Comparison of ENCODE assay signal across 9 mouse cellular contexts in genomic region chr10:78465472-78465871, GRCm38 (mm10). TPM values are rescaled to one million over a fixed set of nuclear protein-coding genes. Genes with fewer than 3 reads are reported as not detected.
A peak's percentile ranks its signal among the peaks of the same experiment; 100 is the strongest.
DNase-seq lines count a peak whose midpoint lies in the region; ATAC-seq and TF ChIP-seq lines count a peak whose summit lies in the region.
"Had no signal": no experiment of that assay in that cellular context is flagged by ENCODE, and none has a peak within 500 bp of the region (broad histone marks: within the 10 kb centered on the region; RNA-seq: fewer than 3 reads in every experiment).

No protein-coding gene starts in this region.

- H3K27ac ChIP-seq in heart, adult 2 months = peak overlapping the region; percentile 36
- peak overlapping the region; percentile 96 for H3K27ac ChIP-seq in MEL (ENCODE audit: control insufficient read depth, low read depth, low read length)
- no peak overlapping the region for H3K27ac ChIP-seq in hindbrain, embryonic 13.5 days
- H3K27ac ChIP-seq in midbrain, embryonic 13.5 days = no peak overlapping the region

- peaks cover 7% of the 10 kb centered on the region for H3K4me1 ChIP-seq in heart, adult 2 months (ENCODE audit: control insufficient read depth, insufficient read depth, low read length)
- H3K4me1 ChIP-seq in MEL (ENCODE audit: control insufficient read depth in 1 of 2, insufficient read depth in 2 of 2, low read length in 2 of 2) = peaks cover 5 to 20% of the 10 kb centered on the region in 2 experiments
- peaks cover 20% of the 10 kb centered on the region for H3K4me1 ChIP-seq in hindbrain, embryonic 13.5 days (replicated peaks)
- H3K4me1 ChIP-seq in midbrain, embryonic 13.5 days (replicated peaks) = peaks cover 17% of the 10 kb centered on the region

- TF ChIP-seq CTCF in heart, adult 2 months (IDR thresholded peaks at IDR 0.05) = no peak
- TF ChIP-seq CTCF in MEL (IDR thresholded peaks at IDR 0.05 in 2 of 3, conservative IDR thresholded peaks at IDR 0.05 in 1 of 3; ENCODE audit: control insufficient read depth in 1 of 3, insufficient read depth in 1 of 3, low read depth in 2 of 3, low read length in 3 of 3, poor library complexity in 1 of 3, severe bottlenecking in 1 of 3) = no peak

- intact Hi-C loops in heart, adult 2 months (cut with DNase I) = no loop called here

- ATAC-seq in hindbrain, embryonic 13.5 days (ENCODE audit: low FRiP score) = no peak
- no peak for ATAC-seq in midbrain, embryonic 13.5 days
- no peak for ATAC-seq in activated CD4-positive, CD25-positive, alpha-beta regulatory T cell, adult 4 months

- no peak for DNase-seq in heart, adult 2 months
- no peak for DNase-seq in heart, postnatal 4 days
- peak; percentile 91 for DNase-seq in MEL (ENCODE audit: low read depth, low spot score)
- DNase-seq in c-Kit-positive CD71-positive TER-119-positive erythroid progenitor cells, embryonic 14.5 days (ENCODE audit: low spot score) = no peak
- DNase-seq in urinary bladder, adult 2 months (ENCODE audit: low spot score) = no peak

- H3K4me3 ChIP-seq in heart, adult 2 months = no peak overlapping the region; the same call in 1 of the 2 replicates
- peak overlapping the region; percentile 39 to 57 for H3K4me3 ChIP-seq in MEL (ENCODE audit: control insufficient read depth in 1 of 2, insufficient read depth in 1 of 2, low read depth in 2 of 2, low read length in 2 of 2)
- no peak overlapping the region for H3K4me3 ChIP-seq in hindbrain, embryonic 13.5 days
- 0 out of 2 replicates have a peak overlapping the region, but pooled peaks have one; percentile 69 for H3K4me3 ChIP-seq in midbrain, embryonic 13.5 days (replicated peaks)

- H3K9me3 ChIP-seq in MEL (replicated peaks; ENCODE audit: insufficient read depth, low read length) = no peaks in the 10 kb centered on the region
- no peaks in the 10 kb centered on the region for H3K9me3 ChIP-seq in hindbrain, embryonic 13.5 days
- H3K9me3 ChIP-seq in midbrain, embryonic 13.5 days = no peaks in the 10 kb centered on the region

- no peaks in the 10 kb centered on the region; the same call in 1 of the 2 replicates for H3K79me2 ChIP-seq in heart, adult 2 months (replicated peaks; ENCODE audit: control insufficient read depth, insufficient read depth, low read length)
- peaks cover 32% of the 10 kb centered on the region for H3K79me2 ChIP-seq in MEL (ENCODE audit: control insufficient read depth, insufficient read depth, low read length, poor library complexity)

- TF ChIP-seq POLR2A in heart, adult 2 months (IDR thresholded peaks at IDR 0.05; ENCODE audit: insufficient read depth, low read depth, low read length) = no peak
- TF ChIP-seq POLR2A in MEL (IDR thresholded peaks at IDR 0.05; ENCODE audit: control insufficient read depth in 1 of 2, insufficient read depth in 1 of 2, low read depth in 1 of 2, low read length in 2 of 2, poor library complexity in 1 of 2) = peak in 1 of 2 experiments; percentile 47; a peak in 1 of 4 replicates

- WGBS in heart, adult 2 months = 87% methylated on average over 3 of the region's 3 CpGs
- 80% methylated on average over 3 of the region's 3 CpGs for WGBS in hindbrain, embryonic 13.5 days
- WGBS in midbrain, embryonic 13.5 days = 74% methylated on average over 3 of the region's 3 CpGs

- H3K36me3 ChIP-seq in heart, adult 2 months (ENCODE audit: control insufficient read depth, insufficient read depth, low read length) = no peaks in the 10 kb centered on the region
- peaks cover 0 to 11% of the 10 kb centered on the region in 2 experiments; a peak in 2 of 4 replicates for H3K36me3 ChIP-seq in MEL (ENCODE audit: control insufficient read depth in 1 of 2, insufficient read depth in 2 of 2, low read length in 2 of 2)
- H3K36me3 ChIP-seq in hindbrain, embryonic 13.5 days = no peaks in the 10 kb centered on the region
- no peaks in the 10 kb centered on the region for H3K36me3 ChIP-seq in midbrain, embryonic 13.5 days

- H3K27me3 ChIP-seq in heart, adult 2 months (ENCODE audit: control insufficient read depth, insufficient read depth, low read length) = no peaks in the 10 kb centered on the region
- H3K27me3 ChIP-seq in MEL (ENCODE audit: control insufficient read depth in 1 of 2, insufficient read depth in 2 of 2, low read length in 2 of 2) = no peaks in the 10 kb centered on the region
- peaks cover 10% of the 10 kb centered on the region; the same call in 1 of the 2 replicates for H3K27me3 ChIP-seq in hindbrain, embryonic 13.5 days
- peaks cover 12% of the 10 kb centered on the region; the same call in 1 of the 2 replicates for H3K27me3 ChIP-seq in midbrain, embryonic 13.5 days

- no peak overlapping the region for H3K9ac ChIP-seq in heart, adult 2 months (ENCODE audit: low read depth, low read length)
- H3K9ac ChIP-seq in MEL (ENCODE audit: control insufficient read depth, low read depth, low read length, poor library complexity, severe bottlenecking) = peak overlapping the region; percentile 76
- no peak overlapping the region for H3K9ac ChIP-seq in hindbrain, embryonic 13.5 days
- H3K9ac ChIP-seq in midbrain, embryonic 13.5 days (replicated peaks) = no peak overlapping the region

- TF ChIP-seq EP300 in heart, adult 2 months (IDR thresholded peaks at IDR 0.05; ENCODE audit: insufficient read depth, low read depth, low read length) = no peak
- TF ChIP-seq EP300 in MEL (IDR thresholded peaks at IDR 0.05; ENCODE audit: low read depth in 1 of 2, low read length in 2 of 2) = peak; percentile 66 to 79

- H3K4me2 ChIP-seq in hindbrain, embryonic 13.5 days = peak overlapping the region; percentile 99
- peak overlapping the region; percentile 97 for H3K4me2 ChIP-seq in midbrain, embryonic 13.5 days (replicated peaks)

- TF ChIP-seq RAD21 in MEL (IDR thresholded peaks at IDR 0.05; ENCODE audit: low read depth, low read length) = no peak

TF ChIP-seq in MEL, 35 proteins besides CTCF, POLR2A, EP300 and RAD21 (continues in another document):
- TF ChIP-seq MAX (IDR thresholded peaks at IDR 0.05; ENCODE audit: low read length) (no peak), JUND (IDR thresholded peaks at IDR 0.05; ENCODE audit: low read depth, low read length) (no peak), MYB (IDR thresholded peaks at IDR 0.05; ENCODE audit: low read depth, low read length) (peak; percentile 54; the same call in 1 of the 2 replicates), POLR2AphosphoS2 (IDR thresholded peaks at IDR 0.05; ENCODE audit: low read length) (0 out of 2 replicates have a peak, but pooled peaks have one; percentile 4), TBP (IDR thresholded peaks at IDR 0.05; ENCODE audit: low read depth, low read length) (peak; percentile 76), BHLHE40 (IDR thresholded peaks at IDR 0.05; ENCODE audit: borderline replicate concordance, low read depth, low read length) (peak; percentile 32; the same call in 1 of the 2 replicates), CHD1 (IDR thresholded peaks at IDR 0.05; ENCODE audit: low read depth, low read length) (peak; percentile 55; the same call in 1 of the 2 replicates), RCOR1 (IDR thresholded peaks at IDR 0.05; ENCODE audit: low read depth, low read length) (0 out of 2 replicates have a peak, but pooled peaks have one; percentile 24)

RNA-seq across cellular contexts. Expression of gene Pdxk, which starts 0.7 kb away (rescaled TPM):
- 10 to 100 TPM; 12.1 to 12.4 TPM for total RNA-seq in heart, adult 2 months (2021)
- polyA plus RNA-seq in heart, adult 2 months (2012; rRNA removed) = 10.1 and 14.2 TPM in 2 replicates
- 1 to 10 TPM; 6.8 to 8.5 TPM for total RNA-seq in heart, postnatal 4 days (2021)
- total RNA-seq in MEL (2012; rRNA removed) = 23.0 and 28.7 TPM in 2 replicates
- polyA plus RNA-seq in MEL (2012; ENCODE audit: insufficient read depth in 1 of 2, insufficient read length in 2 of 2, low read depth in 1 of 2, low replicate concordance in 2 of 2, missing spikeins in 1 of 2) = 10 to 100 TPM in 1 of 2 experiments, not detected in 1; 29.3 TPM
- polyA plus RNA-seq in hindbrain, embryonic 13.5 days (2015; fragmentation: Nextera tagmentation; extraction: Ambion mirVana) = 19.2 and 20.1 TPM in 2 replicates
- polyA plus RNA-seq in midbrain, embryonic 13.5 days (2015; fragmentation: Nextera tagmentation; extraction: Ambion mirVana) = 16.6 and 17.4 TPM in 2 replicates
- polyA plus RNA-seq in activated CD4-positive, CD25-positive, alpha-beta regulatory T cell, adult 4 months (2017; shearing (Covaris generic)) = 1 to 10 TPM; 5.7 to 8.5 TPM
- polyA plus RNA-seq in urinary bladder, adult 2 months (2012; rRNA removed) = 28.2 and 33.3 TPM in 2 replicates

RNA-seq across cellular contexts. Expression of gene Cstb, which starts 40.0 kb away (rescaled TPM):
- total RNA-seq in heart, adult 2 months (2021) = 10 to 100 TPM; 23.0 to 25.1 TPM
- 21.4 and 25.2 TPM in 2 replicates for polyA plus RNA-seq in heart, adult 2 months (2012; rRNA removed)
- total RNA-seq in heart, postnatal 4 days (2021) = 10 to 100 TPM; 42.8 to 45.3 TPM
- total RNA-seq in MEL (2012; rRNA removed) = 71.1 and 76.7 TPM in 2 replicates
- polyA plus RNA-seq in MEL (2012; ENCODE audit: insufficient read depth in 1 of 2, insufficient read length in 2 of 2, low read depth in 1 of 2, low replicate concordance in 2 of 2, missing spikeins in 1 of 2) = 10 to 100 TPM in 1 of 2 experiments, not detected in 1; 71.9 TPM
- polyA plus RNA-seq in hindbrain, embryonic 13.5 days (2015; fragmentation: Nextera tagmentation; extraction: Ambion mirVana) = 93.9 and 105 TPM in 2 replicates
- polyA plus RNA-seq in midbrain, embryonic 13.5 days (2015; fragmentation: Nextera tagmentation; extraction: Ambion mirVana) = 91.6 and 97.8 TPM in 2 replicates
- 100 to 1,000 TPM; 166 to 179 TPM for polyA plus RNA-seq in activated CD4-positive, CD25-positive, alpha-beta regulatory T cell, adult 4 months (2017; shearing (Covaris generic))
- 205 and 261 TPM in 2 replicates for polyA plus RNA-seq in urinary bladder, adult 2 months (2012; rRNA removed)

RNA-seq across cellular contexts. Expression of gene Olfr1358, which starts 51.8 kb away (rescaled TPM):
- total RNA-seq in heart, adult 2 months (2021) = not detected
- not detected in 2 replicates for polyA plus RNA-seq in heart, adult 2 months (2012; rRNA removed)
- not detected for total RNA-seq in heart, postnatal 4 days (2021)
- total RNA-seq in MEL (2012; rRNA removed) = not detected in 2 replicates
- polyA plus RNA-seq in MEL (2012; ENCODE audit: insufficient read depth in 1 of 2, insufficient read length in 2 of 2, low read depth in 1 of 2, low replicate concordance in 2 of 2, missing spikeins in 1 of 2) = not detected
- not detected in 2 replicates for polyA plus RNA-seq in hindbrain, embryonic 13.5 days (2015; fragmentation: Nextera tagmentation; extraction: Ambion mirVana)
- polyA plus RNA-seq in midbrain, embryonic 13.5 days (2015; fragmentation: Nextera tagmentation; extraction: Ambion mirVana) = not detected in 2 replicates
- polyA plus RNA-seq in activated CD4-positive, CD25-positive, alpha-beta regulatory T cell, adult 4 months (2017; shearing (Covaris generic)) = not detected
- not detected in 2 replicates for polyA plus RNA-seq in urinary bladder, adult 2 months (2012; rRNA removed)
- total RNA-seq: ES-E14 had no signal

RNA-seq across cellular contexts. Expression of gene Rrp1, which starts 52.6 kb away (rescaled TPM):
- total RNA-seq in heart, adult 2 months (2021) = 10 to 100 TPM; 88.8 to 94.4 TPM
- polyA plus RNA-seq in heart, adult 2 months (2012; rRNA removed) = 51.3 and 91.5 TPM in 2 replicates
- 100 to 1,000 TPM; 132 to 138 TPM for total RNA-seq in heart, postnatal 4 days (2021)
- total RNA-seq in MEL (2012; rRNA removed) = 241 and 273 TPM in 2 replicates
- polyA plus RNA-seq in MEL (2012; ENCODE audit: insufficient read depth in 1 of 2, insufficient read length in 2 of 2, low read depth in 1 of 2, low replicate concordance in 2 of 2, missing spikeins in 1 of 2) = 100 to 1,000 TPM in 1 of 2 experiments, not detected in 1; 417 TPM
- 385 and 394 TPM in 2 replicates for polyA plus RNA-seq in hindbrain, embryonic 13.5 days (2015; fragmentation: Nextera tagmentation; extraction: Ambion mirVana)
- 363 and 377 TPM in 2 replicates for polyA plus RNA-seq in midbrain, embryonic 13.5 days (2015; fragmentation: Nextera tagmentation; extraction: Ambion mirVana)
- polyA plus RNA-seq in activated CD4-positive, CD25-positive, alpha-beta regulatory T cell, adult 4 months (2017; shearing (Covaris generic)) = 100 to 1,000 TPM in 1 of 2 experiments, 10 to 100 TPM in 1; 92.2 to 124 TPM
- 149 and 195 TPM in 2 replicates for polyA plus RNA-seq in urinary bladder, adult 2 months (2012; rRNA removed)

Comparison
In these comparisons a context has a peak if more than half of its experiments do, and no peak if none do; other contexts are left out.
1. H3K27ac ChIP-seq: peak in heart, adult 2 months (single experiment) and MEL (single experiment); none in hindbrain, embryonic 13.5 days (single experiment) and midbrain, embryonic 13.5 days (single experiment).
2. H3K4me3 ChIP-seq: peak in MEL (2 of 2) and midbrain, embryonic 13.5 days (single experiment); none in heart, adult 2 months (single experiment) and hindbrain, embryonic 13.5 days (single experiment).